Mouse (Mus musculus) kidney, postnatal 14 days (tissue): ENCODE measurements around the gene Cd300lf.

Experiments
- DNase-seq: peaks from one replicate; pipeline ENCODE4 v3.0.0; 2022; ENCODE audit warnings: mixed read lengths

Cd300lf gene

DNA sequence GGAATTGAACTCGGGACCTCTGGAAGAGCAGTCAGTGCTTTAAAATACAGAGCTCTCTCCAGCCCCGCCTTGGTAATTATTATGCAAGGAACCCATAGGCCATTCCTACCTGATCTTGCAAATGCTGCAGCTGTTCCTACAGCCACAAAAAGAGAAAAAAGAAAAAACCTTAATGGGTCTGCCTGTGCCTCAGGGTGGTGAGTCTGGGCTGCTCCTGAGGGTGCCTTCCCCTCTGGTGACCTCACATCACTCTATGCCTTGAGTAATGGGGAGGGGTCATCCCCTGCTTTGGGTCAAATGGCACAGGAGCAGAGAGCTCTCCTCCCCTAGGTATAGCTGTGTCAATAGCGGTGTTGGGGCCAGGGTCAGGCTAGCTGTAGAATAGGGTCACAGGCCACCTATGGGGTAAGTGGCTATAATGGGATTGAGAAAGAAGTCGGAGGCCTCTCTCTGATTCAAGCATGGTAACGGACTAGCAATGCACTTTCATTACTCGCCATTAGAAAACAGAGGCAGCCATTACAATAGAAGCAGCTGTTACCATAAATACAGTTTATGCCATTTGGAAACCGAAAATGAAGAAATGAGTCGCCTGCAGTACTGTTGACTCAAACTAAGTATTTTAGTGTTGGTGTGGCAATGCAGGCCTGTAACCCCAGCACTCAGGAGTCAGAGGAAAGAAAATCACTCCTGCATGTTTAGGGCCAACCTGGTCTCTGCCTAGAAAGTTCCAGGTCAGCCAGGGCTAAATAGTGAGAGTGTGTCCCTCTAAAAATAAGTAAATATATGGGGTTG, 28.8 kb downstream of the Cd300lf start:
- DNase-seq, result no peak

DNA sequence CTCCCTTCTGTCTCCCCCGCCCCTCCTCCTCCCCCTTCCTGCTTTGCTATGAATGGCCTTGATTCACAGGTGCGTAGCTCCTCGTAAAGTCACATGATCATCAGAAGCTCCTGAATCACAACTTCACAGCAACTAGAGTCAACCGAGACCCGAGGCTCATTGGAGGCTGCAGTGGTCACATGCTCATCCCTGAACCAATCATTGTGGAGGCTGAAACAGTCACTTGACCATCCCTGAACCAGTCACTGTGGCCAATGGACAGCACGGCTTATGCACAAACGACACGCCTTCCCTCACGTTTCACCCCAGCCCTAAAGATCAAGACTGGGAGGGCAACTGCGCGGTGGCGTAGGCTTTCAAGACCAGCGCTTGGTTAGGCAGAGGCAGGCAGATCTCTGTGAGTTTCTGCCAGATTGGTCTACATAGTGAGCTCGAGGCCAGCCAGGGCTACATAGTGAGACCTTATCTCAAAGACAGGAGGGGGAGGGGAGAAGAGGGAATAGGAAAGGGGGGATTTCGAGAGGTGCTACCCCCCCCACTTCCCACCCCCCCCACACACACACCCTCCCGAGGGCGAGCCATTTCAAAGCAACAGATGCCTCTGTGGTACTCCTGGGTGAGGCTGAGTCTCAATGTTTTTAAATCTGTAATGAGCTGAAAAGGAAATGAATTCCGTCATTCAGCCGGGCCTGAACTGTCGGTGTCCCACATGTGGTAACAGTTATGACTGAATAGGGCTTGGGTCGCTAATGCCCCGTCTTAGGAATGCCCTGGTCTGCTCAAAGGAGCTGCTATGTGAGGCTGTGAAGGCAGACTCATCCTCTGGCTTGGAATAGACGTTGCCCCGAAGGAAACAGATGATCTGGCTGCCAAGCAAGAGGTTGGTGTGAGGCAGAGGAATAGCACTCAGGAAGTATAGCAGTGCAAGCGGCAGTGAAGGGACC, 30.1 kb downstream of the Cd300lf start:
- no peak for DNase-seq

DNA sequence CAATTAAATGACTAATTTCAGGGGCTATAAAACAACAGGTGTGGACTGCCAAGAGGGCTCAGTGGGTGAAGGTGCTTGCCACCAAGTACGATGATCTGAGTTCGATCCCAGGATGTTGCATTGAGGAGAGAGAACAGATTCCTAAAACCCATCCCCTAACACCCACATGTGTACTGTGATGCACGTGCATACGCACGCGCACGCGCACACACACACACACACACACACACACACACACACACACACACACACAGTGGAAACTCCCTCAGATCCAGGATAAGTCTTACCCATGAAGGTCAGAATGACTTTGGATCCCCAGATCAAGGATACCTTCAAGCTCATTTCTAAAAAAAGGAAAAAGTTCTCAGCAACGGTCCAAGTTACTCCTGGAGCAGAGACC, 31.7 kb downstream of the Cd300lf start:
- DNase-seq, result no peak

DNA sequence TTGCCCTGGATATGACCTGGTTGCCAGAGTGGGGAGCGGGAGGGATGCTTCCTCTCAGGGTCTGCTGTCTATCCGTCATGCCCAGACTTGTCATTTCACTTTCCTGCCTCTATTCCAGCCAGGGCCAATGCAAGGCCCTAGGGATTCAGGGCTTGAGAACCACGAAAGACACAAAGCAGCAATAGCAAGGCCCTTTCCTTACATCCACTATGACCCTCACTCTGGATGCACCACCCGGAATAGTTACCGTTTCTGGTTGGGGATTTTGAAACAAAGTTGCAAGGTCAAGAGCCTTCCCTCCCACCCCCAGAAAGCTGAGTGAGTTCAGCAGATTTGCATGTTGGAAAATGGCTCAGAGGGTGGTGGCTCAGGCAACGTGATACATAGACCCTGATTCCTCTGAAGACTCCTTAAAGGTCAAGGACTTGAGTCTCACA, 32.2 kb downstream of the Cd300lf start:
- no peak for DNase-seq

DNA sequence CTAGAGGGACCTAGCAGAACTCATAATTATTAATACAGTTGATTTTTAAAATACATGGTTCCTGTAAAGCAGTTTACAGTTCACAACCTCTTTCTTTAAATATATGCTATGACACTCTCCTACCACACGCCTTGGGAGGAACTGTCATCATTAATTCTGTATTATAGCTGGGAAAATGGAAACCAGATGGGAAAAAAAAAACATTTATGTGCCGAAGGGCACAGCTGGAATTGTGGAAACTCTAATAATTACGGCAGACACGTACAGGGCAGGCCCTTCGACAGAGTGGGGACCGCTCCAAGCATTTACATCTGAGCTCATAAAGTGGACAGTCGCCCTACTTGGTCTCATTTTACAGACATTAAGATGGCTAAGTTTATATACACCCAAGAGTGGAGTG, 33.1 kb downstream of the Cd300lf start:
- no peak for DNase-seq

DNA sequence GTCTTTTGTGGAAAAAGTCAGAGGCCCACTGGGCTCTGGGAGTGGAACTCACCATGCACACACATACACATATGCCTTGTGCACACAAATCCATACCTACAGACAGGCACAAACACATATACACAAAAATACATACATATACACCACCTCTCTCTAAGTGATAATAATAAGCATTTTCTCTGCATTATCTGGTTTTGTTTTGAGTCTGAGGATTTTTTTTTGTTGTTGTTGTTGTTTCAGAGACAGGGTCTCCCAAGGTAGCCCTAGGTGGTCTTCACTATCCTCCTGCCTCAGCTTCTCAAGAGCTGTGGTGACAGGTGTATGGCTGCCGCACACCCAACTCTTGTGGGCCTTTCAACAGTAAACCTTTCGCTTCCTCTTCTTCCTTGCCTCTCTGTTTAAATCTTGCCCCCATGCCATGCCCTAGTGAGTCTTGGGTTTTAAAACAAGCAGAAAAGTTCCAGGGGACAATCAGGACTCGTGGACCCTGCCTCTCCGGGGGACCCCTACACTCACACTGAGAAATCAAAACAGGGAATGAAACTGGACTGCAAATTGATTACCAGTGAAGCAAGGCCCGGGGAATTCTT, 33.7 kb downstream of the Cd300lf start:
- no peak for DNase-seq

DNA sequence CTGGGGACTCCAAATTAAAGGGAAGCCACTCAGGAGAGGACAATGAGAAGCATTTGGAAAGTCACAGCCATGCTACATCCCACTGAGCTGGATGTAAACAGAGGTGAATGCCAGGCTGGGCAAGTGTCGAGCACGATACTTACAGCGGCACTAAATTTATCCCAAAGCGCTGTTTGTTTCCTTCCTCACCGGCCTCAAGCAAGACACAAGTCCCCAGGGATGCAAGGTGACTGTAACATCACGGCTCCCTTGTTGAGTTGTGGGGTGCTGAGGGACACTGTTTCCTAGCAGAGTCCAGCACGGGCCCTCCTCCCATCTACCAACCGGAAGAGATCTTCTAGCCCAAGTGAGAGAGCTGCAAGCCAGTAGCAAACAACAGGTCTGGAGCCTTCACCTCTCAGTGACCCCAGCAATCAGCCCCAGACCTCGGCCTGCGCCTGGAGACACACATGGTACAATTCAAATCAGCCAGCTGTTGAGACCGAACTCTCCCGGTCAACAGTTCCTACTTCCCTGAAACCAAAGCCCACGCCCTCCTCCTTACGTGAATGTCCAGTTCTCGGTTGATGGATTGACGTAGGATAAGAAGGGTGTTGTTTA, 34.5 kb downstream of the Cd300lf start:
- no peak for DNase-seq

DNA sequence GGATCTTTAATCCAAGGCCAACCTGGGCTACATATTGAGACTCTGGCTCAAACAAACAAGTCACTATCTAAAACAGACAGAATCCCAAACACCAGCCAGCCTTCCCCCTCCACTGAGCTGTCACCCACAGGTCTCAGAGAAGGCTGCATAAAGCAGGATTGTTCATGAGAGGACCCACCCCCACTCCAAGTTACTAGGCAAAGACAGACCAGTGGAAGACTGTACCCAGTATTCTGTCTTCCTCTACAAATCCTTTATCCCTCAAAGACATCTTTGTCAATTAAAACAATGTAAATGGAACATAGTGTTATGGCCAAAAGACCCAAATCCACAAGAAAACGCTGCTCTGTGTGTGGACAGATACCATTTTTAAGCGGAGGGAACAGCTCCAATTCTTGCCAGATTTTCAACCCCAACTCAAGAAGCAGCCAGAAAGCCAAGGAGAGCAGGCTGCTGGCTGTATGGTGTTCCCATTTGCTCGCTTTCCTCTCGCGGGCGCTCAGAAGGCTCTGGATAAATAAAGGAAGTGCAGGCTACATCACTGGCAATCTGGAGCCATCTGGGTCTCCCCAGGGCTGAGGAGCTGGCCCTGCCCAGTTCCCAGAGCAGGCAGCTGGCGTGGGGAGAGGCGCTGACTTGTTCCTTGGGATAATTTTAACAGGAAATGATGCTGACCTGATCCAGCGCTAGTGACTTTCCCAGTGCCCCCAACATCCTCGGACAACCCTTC, 35.4 kb downstream of the Cd300lf start:
- peak; percentile 11 for DNase-seq

DNA sequence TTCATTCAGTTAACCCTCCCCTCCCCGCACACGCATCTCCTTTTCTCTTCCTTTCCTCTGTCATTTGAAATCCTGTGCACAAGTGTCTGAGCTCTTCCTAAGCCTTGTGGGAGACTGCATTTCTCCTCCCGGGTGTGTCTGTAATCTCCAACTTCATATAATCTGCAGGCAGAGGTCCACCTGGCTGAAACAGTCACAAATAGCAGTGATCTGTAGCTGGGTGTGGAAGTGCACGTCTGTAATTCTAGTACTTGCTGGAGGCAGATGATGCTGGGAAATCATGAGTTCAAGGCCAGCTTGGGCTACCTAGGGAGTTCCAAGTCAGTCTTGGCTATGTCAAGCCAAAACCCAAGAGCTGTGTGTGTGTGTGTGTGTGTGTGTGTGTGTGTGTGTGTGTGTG, 41.7 kb downstream of the Cd300lf start:
- no peak for DNase-seq

DNA sequence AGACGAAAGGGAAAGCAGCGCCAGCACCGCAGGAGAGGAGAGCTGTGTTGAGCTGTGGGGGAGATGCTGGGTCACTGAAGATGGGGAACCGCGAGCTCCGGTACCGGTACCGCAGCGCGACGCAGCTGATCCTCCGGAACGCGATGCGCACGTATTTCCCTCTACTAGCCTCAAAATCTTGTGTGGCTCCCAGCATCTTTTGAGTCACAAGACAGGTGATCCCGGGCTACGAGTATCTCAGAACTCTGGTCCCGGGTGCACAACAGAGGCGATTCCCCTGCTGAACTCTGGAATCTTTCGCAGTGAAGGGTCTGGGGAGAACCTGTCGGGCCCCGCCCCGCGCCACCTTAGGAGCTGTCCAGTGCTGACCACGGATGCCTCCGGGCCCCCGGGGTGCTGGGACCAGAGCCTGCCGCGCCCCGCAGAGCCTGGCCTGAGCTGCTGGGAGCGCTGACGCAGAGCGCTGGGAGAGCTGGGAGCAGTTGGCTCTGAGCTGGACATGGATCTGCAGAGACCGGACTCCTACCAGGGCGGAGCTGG, 42.4 kb downstream of the Cd300lf start, which contains the start of gene Rab37:
Rab37 (plus strand) TSS at position 70 of the 540 bp plus-strand sequence.
- DNase-seq, result peak; percentile 40

DNA sequence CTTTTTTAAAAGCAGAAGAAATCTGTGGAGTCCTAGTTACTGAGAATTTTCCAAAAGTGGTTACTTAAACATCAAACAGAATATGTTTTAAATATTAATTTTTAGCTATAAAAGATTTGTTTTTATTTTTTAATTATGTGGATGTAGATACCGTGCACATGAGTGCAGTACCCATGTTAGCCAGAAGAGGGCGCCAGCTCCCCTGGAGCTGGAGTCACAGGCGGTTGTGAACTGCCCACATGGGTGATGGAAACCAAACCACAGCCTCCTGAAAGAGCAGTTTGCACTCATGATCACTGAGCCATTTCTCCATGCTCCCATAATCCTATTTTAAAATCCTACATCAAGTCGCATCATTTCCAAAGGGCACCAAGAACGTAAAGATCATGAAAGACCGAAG, 43.9 kb downstream of the Cd300lf start:
- DNase-seq, result no peak

DNA sequence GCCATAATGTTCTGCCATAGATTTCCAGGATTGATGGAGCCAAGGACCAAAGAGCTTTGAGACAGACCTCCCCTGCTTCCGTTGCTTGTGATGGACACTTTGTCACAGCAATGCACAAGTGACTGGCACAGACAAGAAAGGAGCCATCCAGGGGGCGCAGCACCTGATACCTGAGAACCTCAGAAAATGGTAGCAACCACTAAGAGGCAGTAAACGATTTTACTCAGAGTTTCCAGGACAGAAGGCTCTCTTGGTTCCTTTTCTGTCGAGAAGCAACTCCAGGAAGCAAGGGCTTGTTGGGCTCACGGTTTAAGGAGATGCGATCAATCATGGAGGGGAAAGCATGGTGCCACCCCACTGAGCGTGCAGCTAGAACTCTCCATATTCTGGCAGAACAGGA, 47.6 kb downstream of the Cd300lf start:
- no peak for DNase-seq

DNA sequence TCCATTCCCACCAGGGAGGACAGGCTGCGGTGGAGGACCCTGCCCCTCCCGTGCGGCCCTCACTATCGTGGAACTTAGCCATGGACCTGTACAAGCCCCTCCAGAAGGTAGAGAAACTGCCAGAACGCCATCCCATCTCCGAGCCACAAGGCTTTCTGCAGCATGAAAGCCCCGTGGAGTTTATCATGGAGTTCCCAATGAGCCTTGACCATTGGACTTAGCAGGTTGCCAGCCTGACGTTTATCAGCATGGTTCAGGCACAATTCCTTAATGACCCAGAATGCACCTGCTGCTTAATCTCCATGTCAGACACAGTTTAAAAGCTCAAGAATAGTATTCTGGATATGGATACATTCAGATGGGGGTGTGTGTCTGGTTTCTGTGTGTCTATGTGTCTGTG, 48.7 kb downstream of the Cd300lf start:
- DNase-seq, result no peak

DNA sequence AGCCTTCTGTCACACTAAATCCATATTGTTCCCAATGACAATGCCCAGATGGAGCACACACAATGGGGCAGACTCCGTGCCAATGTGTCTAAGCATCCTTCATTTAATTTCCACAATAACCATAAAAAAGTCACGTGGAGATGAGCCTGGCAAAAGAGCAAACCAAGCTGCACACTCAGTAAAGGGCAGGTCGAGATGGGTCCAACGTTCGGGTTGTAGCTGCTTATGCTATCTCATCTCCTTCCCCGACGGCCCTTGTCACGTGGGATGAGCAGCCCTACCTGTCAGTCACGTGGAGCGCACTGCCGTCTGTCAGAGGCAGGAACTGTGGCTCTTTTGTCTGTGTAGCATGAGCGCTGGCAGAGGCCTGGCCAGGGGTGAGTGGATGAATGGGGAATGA, 49.2 kb downstream of the Cd300lf start:
- DNase-seq, result no peak

DNA sequence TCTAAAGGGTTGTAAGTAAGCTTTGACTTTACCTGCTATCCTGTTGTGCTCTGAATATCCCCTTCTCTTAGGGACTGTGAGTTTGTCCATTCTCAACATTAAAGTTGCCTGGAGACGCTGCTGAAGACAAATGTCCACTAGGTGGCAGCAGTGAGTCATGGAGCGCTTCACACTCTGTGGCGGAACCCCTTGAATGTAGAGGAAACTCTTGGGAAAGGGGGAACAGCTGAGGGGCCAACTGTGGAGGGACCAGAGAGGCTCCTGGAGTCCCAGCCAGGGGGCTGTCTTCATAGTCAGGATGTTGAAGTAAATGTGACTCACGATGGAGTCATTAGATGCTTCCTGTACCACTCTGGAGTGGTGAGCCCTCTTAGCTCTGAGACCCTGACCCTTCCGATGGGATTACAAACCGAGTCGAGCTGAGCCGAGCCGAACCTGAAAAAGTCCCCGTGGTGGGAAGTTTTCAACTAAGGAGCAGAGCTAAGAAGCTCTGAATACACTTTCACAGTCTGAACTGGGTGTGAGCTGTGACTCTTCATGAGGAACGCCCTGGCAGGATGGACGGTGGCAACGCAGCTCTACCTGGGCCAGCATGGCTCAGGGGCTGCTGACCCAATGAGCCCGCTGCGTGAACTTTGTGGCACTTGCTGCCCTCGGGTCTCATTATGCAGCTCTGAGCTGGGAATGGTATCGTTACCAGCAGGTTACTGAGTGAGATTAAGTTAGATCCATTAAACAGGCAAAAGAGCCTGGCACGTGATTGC, 50.2 kb downstream of the Cd300lf start:
- DNase-seq, result peak; percentile 67

DNA sequence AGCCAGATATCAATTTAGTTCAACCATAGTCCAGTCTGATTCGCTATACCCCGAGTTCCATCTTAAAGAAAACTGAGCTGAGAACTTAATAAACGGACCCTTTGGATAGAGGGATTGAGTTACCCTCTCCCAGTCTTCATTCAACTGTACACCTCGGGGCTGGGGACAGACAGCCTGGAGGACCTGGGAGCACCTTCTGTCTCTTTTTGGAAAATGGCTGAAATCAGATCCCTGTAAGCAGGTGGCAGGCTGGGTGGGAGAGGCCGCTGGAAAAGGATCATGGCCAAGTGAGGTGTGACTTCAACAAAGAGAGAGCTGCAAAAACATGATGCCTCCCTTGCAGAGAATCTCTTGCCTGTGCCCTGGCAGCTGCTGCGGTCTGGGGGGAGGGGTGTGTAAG, 51.6 kb downstream of the Cd300lf start:
- DNase-seq, result no peak

DNA sequence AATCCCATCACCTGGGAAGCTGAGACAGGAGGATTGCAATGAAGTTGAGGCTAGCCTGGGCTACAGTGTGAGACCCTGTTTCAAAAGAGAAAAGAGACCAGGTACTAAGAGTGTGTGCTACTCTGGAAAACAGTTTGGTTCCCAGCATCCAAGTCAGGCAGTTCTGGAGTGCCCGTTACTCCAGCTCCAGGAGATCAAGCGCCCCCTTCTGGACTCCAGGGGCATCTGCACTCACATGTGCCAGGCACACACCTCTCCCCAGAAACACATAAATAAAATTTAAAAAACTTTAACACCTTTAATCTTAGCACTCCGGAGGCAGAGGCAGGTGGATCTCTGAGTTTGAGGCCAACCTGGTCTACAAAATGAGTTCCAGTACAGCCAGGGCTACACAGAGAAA, 52.4 kb downstream of the Cd300lf start:
- DNase-seq, result no peak

DNA sequence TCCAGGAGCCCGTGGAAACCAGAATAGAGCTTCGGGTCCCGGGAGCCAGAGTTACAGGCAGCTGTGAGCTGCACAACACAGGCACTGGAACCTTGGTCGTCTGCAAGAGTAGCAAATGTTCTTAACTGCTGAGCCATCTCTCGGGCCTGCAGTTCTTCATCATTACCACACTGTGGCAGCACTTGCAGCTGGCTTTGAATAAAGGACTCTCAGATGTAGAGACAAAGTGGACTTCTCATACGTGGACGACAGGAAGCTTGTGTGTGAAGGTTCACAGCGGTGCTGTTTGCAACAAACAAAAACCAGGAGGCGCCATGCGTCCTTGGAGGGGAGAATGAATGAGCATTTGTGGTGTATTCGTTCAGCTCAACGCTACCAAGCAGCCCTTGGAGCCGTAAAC, 52.9 kb downstream of the Cd300lf start:
- DNase-seq, result peak; percentile 53

DNA sequence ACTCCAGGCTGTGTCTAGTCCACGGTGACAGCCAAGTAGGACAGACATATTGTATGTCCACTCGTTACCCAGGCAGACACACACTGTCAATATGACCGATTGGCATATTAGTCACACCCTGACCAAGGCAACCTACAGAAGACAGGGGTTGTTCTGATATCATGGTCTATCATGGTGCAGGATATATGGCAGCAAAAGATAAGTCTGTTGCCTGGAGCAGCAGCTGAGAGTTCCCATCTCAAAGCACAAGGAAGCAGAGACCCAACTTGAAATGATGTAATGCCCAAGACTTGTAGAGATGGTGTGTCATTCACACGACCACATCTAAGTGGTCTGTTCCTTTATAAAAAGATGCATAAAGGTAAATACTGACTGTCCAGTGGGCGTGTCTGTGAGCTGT, 55.1 kb downstream of the Cd300lf start:
- no peak for DNase-seq

DNA sequence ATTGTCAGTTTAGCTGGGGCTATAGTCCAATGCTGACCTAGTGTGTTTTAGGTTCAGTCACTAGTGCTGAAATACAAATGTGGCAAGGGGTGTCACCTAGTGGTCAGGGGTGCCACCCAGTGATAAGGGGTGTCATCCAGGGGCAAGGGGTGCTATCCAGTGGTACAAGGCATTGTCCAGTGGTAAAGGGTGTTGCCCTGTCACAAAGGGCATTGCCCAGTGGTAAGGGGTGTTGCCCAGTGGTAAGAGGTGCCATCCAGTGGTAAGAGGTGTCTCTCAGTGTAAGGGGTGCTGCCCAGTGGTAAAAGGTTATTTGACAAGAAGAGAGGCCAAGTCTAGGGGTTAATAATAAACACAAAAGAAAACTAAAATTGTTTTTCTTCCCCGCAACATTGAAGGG, 56.4 kb downstream of the Cd300lf start:
- DNase-seq, result no peak

DNA sequence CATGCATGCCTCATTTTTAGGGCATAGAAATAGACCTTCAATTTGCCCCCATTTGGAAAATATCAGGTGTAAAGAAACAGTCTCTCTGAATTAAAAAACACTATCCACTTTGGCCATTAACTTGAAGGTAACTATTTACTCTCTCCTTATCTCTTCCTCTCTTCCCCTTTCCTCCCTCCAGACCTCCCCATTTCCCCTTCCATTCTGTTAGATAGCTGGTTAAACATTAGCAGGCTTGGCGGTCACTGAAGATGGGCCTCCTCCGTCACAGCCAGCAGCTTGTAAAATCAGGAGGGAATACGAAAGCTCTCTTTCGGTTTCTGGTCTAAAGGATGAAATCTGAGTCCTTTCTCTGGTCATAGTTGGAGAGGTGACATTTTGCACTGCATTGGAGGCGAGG, 57.9 kb downstream of the Cd300lf start:
- no peak for DNase-seq
